Mouse (Mus musculus) embryo, embryonic 9.5 days (tissue): Measurements from ENCODE around the gene Mpi.
A peak's percentile ranks its signal among the peaks of the same experiment; 100 is the strongest.

Source experiments
- DNase-seq: peaks from one replicate; pipeline ENCODE4 v3.0.0-alpha.2; 2017; ENCODE audit errors: extremely low spot score

The Mpi gene

GRCm38 (mm10) chr9:57552139-57552887, at the start of gene Mpi:
Gene Mpi (minus strand): TSS chr9:57552763.
- DNase-seq, result peak; percentile 75

GRCm38 (mm10) chr9:57602098-57602497, 49.5 kb upstream of the Mpi start:
- DNase-seq, result no peak

- no peak for DNase-seq
These were observed 48.8 kb upstream of the Mpi start for GRCm38 (mm10) chr9:57601353-57601706.

- DNase-seq, result peak; percentile 65
These were observed 48.2 kb upstream of the Mpi start for GRCm38 (mm10) chr9:57600620-57601352.

GRCm38 (mm10) chr9:57598851-57599563, 46.4 kb upstream of the Mpi start:
- DNase-seq, result peak; percentile 39

GRCm38 (mm10) chr9:57597929-57598382, 45.4 kb upstream of the Mpi start:
- no peak for DNase-seq

GRCm38 (mm10) chr9:57597265-57597664, 44.7 kb upstream of the Mpi start:
- DNase-seq, result no peak

GRCm38 (mm10) chr9:57594174-57594509, 41.6 kb upstream of the Mpi start:
- no peak for DNase-seq

GRCm38 (mm10) chr9:57593454-57594173, 41.1 kb upstream of the Mpi start:
- DNase-seq, result peak; percentile 34

GRCm38 (mm10) chr9:57590726-57591125, 38.2 kb upstream of the Mpi start:
- DNase-seq, result no peak

- DNase-seq, result peak; percentile 79
These were observed 36.9 kb upstream of the Mpi start, which contains the start of gene Ulk3 for GRCm38 (mm10) chr9:57589224-57590126. Gene Ulk3 (plus strand): TSS chr9:57589452.

- no peak for DNase-seq
These were observed 32.4 kb upstream of the Mpi start for GRCm38 (mm10) chr9:57584991-57585390.

GRCm38 (mm10) chr9:57577144-57577849, 24.7 kb upstream of the Mpi start:
- no peak for DNase-seq

- DNase-seq, result no peak
These were observed 23.0 kb upstream of the Mpi start for GRCm38 (mm10) chr9:57575577-57575976.

GRCm38 (mm10) chr9:57574397-57574796, 21.8 kb upstream of the Mpi start:
- DNase-seq, result no peak

GRCm38 (mm10) chr9:57568500-57568899, 15.9 kb upstream of the Mpi start:
- no peak for DNase-seq

- DNase-seq, result no peak
These were observed 14.3 kb upstream of the Mpi start for GRCm38 (mm10) chr9:57566846-57567245.

GRCm38 (mm10) chr9:57565741-57566221, 13.2 kb upstream of the Mpi start:
- DNase-seq, result no peak

GRCm38 (mm10) chr9:57564609-57565008, 12.0 kb upstream of the Mpi start:
- DNase-seq, result no peak

- DNase-seq, result no peak
These were observed 10.4 kb upstream of the Mpi start for GRCm38 (mm10) chr9:57562896-57563372.
